Mouse (Mus musculus): Measurements from ENCODE around the gene Olfr510. TPM values are rescaled to one million over a fixed set of nuclear protein-coding genes. Genes with fewer than 3 reads are reported as not detected.
"Not testable (repeated sequence)": the region's sequence is repeated elsewhere in the genome, so short reads cannot be mapped to it uniquely, and the experiment has no call there.

The Olfr510 gene
- not detected in 2 replicates for polyA plus RNA-seq (2014; fragmentation: Nextera tagmentation; extraction: Ambion mirVana)

- 95% methylated on average over 1 of the region's 1 CpGs for WGBS
- Histone ChIP-seq H3K36me3 (ENCODE audit: control insufficient read depth, insufficient read depth, low read length) (no peaks in the 10 kb centered on the region), H3K4me2 (ENCODE audit: low read depth) (no peak within 1 kb of the TSS), H3K9me3 (ENCODE audit: control insufficient read depth, low read length) (no peaks in the 10 kb centered on the region), H3K27me3 (ENCODE audit: control insufficient read depth, insufficient read depth, low read length) (no peaks in the 10 kb centered on the region), H3K9ac (ENCODE audit: low read length) (no peak within 1 kb of the TSS), H3K27ac (ENCODE audit: low read depth, low read length) (no peak within 1 kb of the TSS), H3K4me3 (ENCODE audit: low read depth, low read length) (no peak within 1 kb of the TSS), H3K4me1 (ENCODE audit: control insufficient read depth, insufficient read depth, low read length) (no peaks in the 10 kb centered on the region)
- DNase-seq (ENCODE audit: low spot score) (no peak), ATAC-seq (ENCODE audit: insufficient read depth, low FRiP score, low TSS enrichment) (no peak)
Measured at GRCm38 (mm10) chr7:108666118-108666517, at the start of gene Olfr510. Olfr510 (plus strand) TSS chr7:108666418.

GRCm38 (mm10) chr7:108616781-108617180, 49.4 kb upstream of the Olfr510 start:
- H3K9ac ChIP-seq (ENCODE audit: low read length); H3K4me1 ChIP-seq (ENCODE audit: control insufficient read depth, insufficient read depth, low read length); ATAC-seq (ENCODE audit: insufficient read depth, low FRiP score, low TSS enrichment); H3K4me3 ChIP-seq (ENCODE audit: low read depth, low read length); H3K27ac ChIP-seq (ENCODE audit: low read depth, low read length); H3K4me2 ChIP-seq (ENCODE audit: low read depth); H3K36me3 ChIP-seq (ENCODE audit: control insufficient read depth, insufficient read depth, low read length); DNase-seq (ENCODE audit: low spot score); H3K27me3 ChIP-seq (ENCODE audit: control insufficient read depth, insufficient read depth, low read length); H3K9me3 ChIP-seq (ENCODE audit: control insufficient read depth, low read length): not testable (repeated sequence)
- 63% methylated on average over 3 of the region's 3 CpGs for WGBS

GRCm38 (mm10) chr7:108621514-108621913, 44.7 kb upstream of the Olfr510 start, which contains the start of gene Olfr507:
Olfr507 (plus strand) TSS chr7:108621814.
- no peak within 1 kb of the TSS for H3K4me2 ChIP-seq (ENCODE audit: low read depth)
- H3K4me3 ChIP-seq (ENCODE audit: low read depth, low read length): no peak within 1 kb of the TSS
- DNase-seq (ENCODE audit: low spot score): no peak

GRCm38 (mm10) chr7:108629694-108630093, 36.5 kb upstream of the Olfr510 start, which contains the start of gene Olfr508:
Olfr508 (plus strand) TSS chr7:108629994.
- no peak for ATAC-seq (ENCODE audit: insufficient read depth, low FRiP score, low TSS enrichment)
- H3K4me3 ChIP-seq (ENCODE audit: low read depth, low read length): no peak within 1 kb of the TSS

More at GRCm38 (mm10) chr7:108621514-108621913, 44.7 kb upstream of the Olfr510 start, which contains the start of gene Olfr507:
- H3K4me1 ChIP-seq (ENCODE audit: control insufficient read depth, insufficient read depth, low read length): no peaks in the 10 kb centered on the region
- 78% methylated on average over 2 of the region's 2 CpGs for WGBS
- no peak within 1 kb of the TSS for H3K27ac ChIP-seq (ENCODE audit: low read depth, low read length)
- H3K27me3 ChIP-seq (ENCODE audit: control insufficient read depth, insufficient read depth, low read length): no peaks in the 10 kb centered on the region
- no peak within 1 kb of the TSS for H3K9ac ChIP-seq (ENCODE audit: low read length)
- ATAC-seq (ENCODE audit: insufficient read depth, low FRiP score, low TSS enrichment): no peak
- H3K36me3 ChIP-seq (ENCODE audit: control insufficient read depth, insufficient read depth, low read length): no peaks in the 10 kb centered on the region
- no peaks in the 10 kb centered on the region for H3K9me3 ChIP-seq (ENCODE audit: control insufficient read depth, low read length)

GRCm38 (mm10) chr7:108651806-108652205, 14.4 kb upstream of the Olfr510 start, which contains the start of gene Olfr509:
Olfr509 (minus strand) TSS chr7:108651906.
- no peaks in the 10 kb centered on the region for H3K27me3 ChIP-seq (ENCODE audit: control insufficient read depth, insufficient read depth, low read length)
- H3K4me2 ChIP-seq (ENCODE audit: low read depth): no peak within 1 kb of the TSS
- H3K36me3 ChIP-seq (ENCODE audit: control insufficient read depth, insufficient read depth, low read length): no peaks in the 10 kb centered on the region
- no peaks in the 10 kb centered on the region for H3K9me3 ChIP-seq (ENCODE audit: control insufficient read depth, low read length)
- DNase-seq (ENCODE audit: low spot score) (no peak), ATAC-seq (ENCODE audit: insufficient read depth, low FRiP score, low TSS enrichment) (no peak)
- H3K4me1 ChIP-seq (ENCODE audit: control insufficient read depth, insufficient read depth, low read length): no peaks in the 10 kb centered on the region
- no peak within 1 kb of the TSS for H3K9ac ChIP-seq (ENCODE audit: low read length)
- H3K27ac ChIP-seq (ENCODE audit: low read depth, low read length): no peak within 1 kb of the TSS
- no peak within 1 kb of the TSS for H3K4me3 ChIP-seq (ENCODE audit: low read depth, low read length)

More at GRCm38 (mm10) chr7:108629694-108630093, 36.5 kb upstream of the Olfr510 start, which contains the start of gene Olfr508:
- Histone ChIP-seq H3K36me3 (ENCODE audit: control insufficient read depth, insufficient read depth, low read length) (no peaks in the 10 kb centered on the region), H3K27me3 (ENCODE audit: control insufficient read depth, insufficient read depth, low read length) (no peaks in the 10 kb centered on the region), H3K9me3 (ENCODE audit: control insufficient read depth, low read length) (no peaks in the 10 kb centered on the region), H3K9ac (ENCODE audit: low read length) (no peak within 1 kb of the TSS), H3K4me2 (ENCODE audit: low read depth) (no peak within 1 kb of the TSS), H3K4me1 (ENCODE audit: control insufficient read depth, insufficient read depth, low read length) (no peaks in the 10 kb centered on the region), H3K27ac (ENCODE audit: low read depth, low read length) (no peak within 1 kb of the TSS)
- no peak for DNase-seq (ENCODE audit: low spot score)
- 86% methylated on average over 3 of the region's 3 CpGs for WGBS

- Histone ChIP-seq H3K27ac (ENCODE audit: low read depth, low read length) (no peak overlapping the region), H3K27me3 (ENCODE audit: control insufficient read depth, insufficient read depth, low read length) (no peaks in the 10 kb centered on the region), H3K4me2 (ENCODE audit: low read depth) (no peak overlapping the region), H3K9me3 (ENCODE audit: control insufficient read depth, low read length) (no peaks in the 10 kb centered on the region), H3K36me3 (ENCODE audit: control insufficient read depth, insufficient read depth, low read length) (no peaks in the 10 kb centered on the region), H3K4me1 (ENCODE audit: control insufficient read depth, insufficient read depth, low read length) (no peaks in the 10 kb centered on the region), H3K9ac (ENCODE audit: low read length) (no peak overlapping the region), H3K4me3 (ENCODE audit: low read depth, low read length) (no peak overlapping the region)
- WGBS: 88% methylated on average over 3 of the region's 3 CpGs
- DNase-seq (ENCODE audit: low spot score) (no peak), ATAC-seq (ENCODE audit: insufficient read depth, low FRiP score, low TSS enrichment) (no peak)
Measured at GRCm38 (mm10) chr7:108662419-108662818, 3.8 kb upstream of the Olfr510 start.

- WGBS: 83% methylated on average over 1 of the region's 1 CpGs
- no peaks in the 10 kb centered on the region for H3K4me1 ChIP-seq (ENCODE audit: control insufficient read depth, insufficient read depth, low read length)
- H3K27me3 ChIP-seq (ENCODE audit: control insufficient read depth, insufficient read depth, low read length): no peaks in the 10 kb centered on the region
- H3K4me2 ChIP-seq (ENCODE audit: low read depth): no peak overlapping the region
- H3K9ac ChIP-seq (ENCODE audit: low read length): no peak overlapping the region
- H3K27ac ChIP-seq (ENCODE audit: low read depth, low read length): no peak overlapping the region
- no peak for DNase-seq (ENCODE audit: low spot score)
- H3K36me3 ChIP-seq (ENCODE audit: control insufficient read depth, insufficient read depth, low read length): no peaks in the 10 kb centered on the region
- H3K4me3 ChIP-seq (ENCODE audit: low read depth, low read length): no peak overlapping the region
- no peak for ATAC-seq (ENCODE audit: insufficient read depth, low FRiP score, low TSS enrichment)
- no peaks in the 10 kb centered on the region for H3K9me3 ChIP-seq (ENCODE audit: control insufficient read depth, low read length)
Measured at GRCm38 (mm10) chr7:108671058-108671457, 4.8 kb downstream of the Olfr510 start.

- ATAC-seq (ENCODE audit: insufficient read depth, low FRiP score, low TSS enrichment): no peak
- H3K4me1 ChIP-seq (ENCODE audit: control insufficient read depth, insufficient read depth, low read length): no peaks in the 10 kb centered on the region
- H3K9me3 ChIP-seq (ENCODE audit: control insufficient read depth, low read length): no peaks in the 10 kb centered on the region
- H3K4me3 ChIP-seq (ENCODE audit: low read depth, low read length): no peak overlapping the region
- H3K9ac ChIP-seq (ENCODE audit: low read length): no peak overlapping the region
- 80% methylated on average over 4 of the region's 4 CpGs for WGBS
- H3K27ac ChIP-seq (ENCODE audit: low read depth, low read length): no peak overlapping the region
- no peak overlapping the region for H3K4me2 ChIP-seq (ENCODE audit: low read depth)
- no peaks in the 10 kb centered on the region for H3K36me3 ChIP-seq (ENCODE audit: control insufficient read depth, insufficient read depth, low read length)
- H3K27me3 ChIP-seq (ENCODE audit: control insufficient read depth, insufficient read depth, low read length): no peaks in the 10 kb centered on the region
- DNase-seq (ENCODE audit: low spot score): no peak
Measured at GRCm38 (mm10) chr7:108678886-108679285, 12.7 kb downstream of the Olfr510 start.

GRCm38 (mm10) chr7:108713020-108713419, 46.8 kb downstream of the Olfr510 start, which contains the start of gene Olfr512:
Olfr512 (plus strand) TSS chr7:108713320.
- ATAC-seq (ENCODE audit: insufficient read depth, low FRiP score, low TSS enrichment) (no peak), DNase-seq (ENCODE audit: low spot score) (no peak)
- no peak within 1 kb of the TSS for H3K27ac ChIP-seq (ENCODE audit: low read depth, low read length)
- no peaks in the 10 kb centered on the region for H3K9me3 ChIP-seq (ENCODE audit: control insufficient read depth, low read length)
- H3K4me3 ChIP-seq (ENCODE audit: low read depth, low read length): no peak within 1 kb of the TSS
- no peak within 1 kb of the TSS for H3K9ac ChIP-seq (ENCODE audit: low read length)
- H3K27me3 ChIP-seq (ENCODE audit: control insufficient read depth, insufficient read depth, low read length): no peaks in the 10 kb centered on the region
- H3K4me1 ChIP-seq (ENCODE audit: control insufficient read depth, insufficient read depth, low read length): no peaks in the 10 kb centered on the region
- no peak within 1 kb of the TSS for H3K4me2 ChIP-seq (ENCODE audit: low read depth)
- H3K36me3 ChIP-seq (ENCODE audit: control insufficient read depth, insufficient read depth, low read length): no peaks in the 10 kb centered on the region
